Mouse (Mus musculus) testis, adult 2 months (tissue): Measurements from ENCODE around the gene Adgrg1.

Source experiments
- CTCF ChIP-seq: fragments of 200-500 bp; IDR thresholded peaks from 2 replicates; pipeline ENCODE4 v1.5.1; 2012; ENCODE audit warnings: low read depth, mild to moderate bottlenecking, inconsistent platforms, low read length, moderate library complexity; ENCODE audit not compliant: control insufficient read depth, insufficient read depth, insufficient replicate concordance
- POLR2A ChIP-seq: fragments of 200-500 bp; IDR thresholded peaks from 2 replicates; pipeline ENCODE4 v1.6.1; 2012; ENCODE audit warnings: low read depth, mild to moderate bottlenecking, inconsistent platforms, low read length, moderate library complexity; ENCODE audit not compliant: control insufficient read depth

- no peak for TF ChIP-seq CTCF
- TF ChIP-seq POLR2A = no peak
Measured at GRCm38 (mm10) chr8:94994510-94994909, 20.0 kb downstream of the Adgrg1 start.
